Mouse (Mus musculus) mesoderm, embryonic 11.5 days (tissue): ENCODE measurements around the gene Gna13.

Experiments
- DNase-seq: peaks from one replicate; pipeline ENCODE4 v3.0.0-alpha.2; 2012; ENCODE audit warnings: low read depth, low spot score

Gna13 gene

DNA sequence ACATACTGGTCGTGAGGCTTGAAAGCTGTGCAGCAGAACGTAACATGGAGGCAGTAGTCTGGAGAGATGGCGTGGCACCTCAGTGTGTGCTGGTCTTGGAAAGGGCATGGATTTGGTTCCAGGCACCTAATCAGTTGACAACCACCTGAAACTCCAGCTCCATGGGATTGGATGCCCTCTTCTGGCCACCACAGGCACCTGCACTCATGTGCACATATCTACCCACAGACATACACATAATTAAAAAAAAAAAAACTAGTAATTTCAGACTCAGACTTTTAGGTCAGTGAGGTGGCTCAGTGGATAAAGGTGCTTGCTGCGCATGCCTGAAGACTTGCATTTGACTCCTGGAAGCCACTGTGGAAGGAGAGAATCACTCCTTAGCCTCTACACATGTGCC lies 59.6 kb downstream of the Gna13 start:
- DNase-seq, result no peak

DNA sequence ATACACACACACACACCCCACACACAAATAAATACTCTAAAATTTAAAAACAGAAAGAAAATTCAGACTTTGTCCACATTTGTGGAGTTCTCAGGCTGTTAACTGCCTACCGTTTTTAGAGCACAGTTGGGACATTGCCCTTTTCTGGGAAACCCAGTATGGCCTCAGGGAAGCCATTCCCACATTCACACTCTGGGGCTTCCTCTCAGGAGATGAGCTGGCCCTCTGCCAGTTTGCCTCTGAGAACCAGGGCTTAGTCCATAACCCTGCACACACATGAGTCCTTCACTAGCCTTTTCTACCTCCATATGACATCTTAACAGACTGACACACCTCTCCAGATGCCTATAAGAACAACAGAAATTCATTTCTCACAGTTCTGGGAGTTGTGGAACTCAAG lies 60.7 kb downstream of the Gna13 start:
- no peak for DNase-seq

DNA sequence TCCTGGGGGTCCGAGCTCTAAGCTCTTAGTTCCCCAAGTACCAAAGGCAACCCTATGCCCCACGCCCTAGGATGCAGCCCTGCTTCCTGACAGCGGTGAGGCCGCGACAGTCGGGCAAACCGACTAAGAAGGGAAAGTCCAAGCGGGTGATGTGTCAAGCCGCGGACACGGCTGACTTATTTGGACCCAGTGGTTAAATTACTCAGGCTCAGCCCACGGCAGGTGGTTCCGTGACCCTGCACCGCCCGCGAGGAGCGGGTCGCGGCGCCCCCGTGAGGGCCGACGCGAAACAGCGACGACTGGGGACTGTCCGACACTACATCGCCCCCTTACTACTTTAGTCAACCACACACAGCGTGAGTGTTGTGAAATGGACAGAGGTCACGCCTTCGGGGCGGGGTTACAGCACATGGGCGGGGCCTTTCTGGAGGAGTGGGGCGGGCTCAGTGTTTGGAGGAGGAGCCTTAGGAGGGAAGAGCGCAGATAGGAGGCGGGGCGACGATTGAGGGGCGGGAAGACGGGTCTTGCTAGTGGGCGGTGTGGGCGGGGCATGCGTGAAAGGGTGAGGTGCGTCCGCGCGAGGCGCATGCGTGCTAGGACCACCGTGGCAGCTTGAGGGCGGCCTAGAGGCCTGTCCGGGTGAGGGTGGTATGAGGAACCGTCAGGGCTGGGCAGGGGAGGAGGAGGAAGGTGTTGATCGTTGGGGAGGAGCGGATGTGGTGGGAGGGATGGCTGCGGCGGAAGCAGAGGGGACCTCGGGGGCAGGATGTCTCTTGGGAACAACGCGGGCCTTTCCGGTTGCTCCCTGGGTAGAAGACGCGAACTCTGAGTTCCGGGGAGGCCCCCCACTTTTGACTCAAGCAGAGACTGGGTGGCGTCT lies 63.0 kb downstream of the Gna13 start, which contains the start of gene Amz2:
Amz2 (plus strand) TSS at position 555 of the 880 bp plus-strand sequence.
- peak; percentile 100 for DNase-seq

DNA sequence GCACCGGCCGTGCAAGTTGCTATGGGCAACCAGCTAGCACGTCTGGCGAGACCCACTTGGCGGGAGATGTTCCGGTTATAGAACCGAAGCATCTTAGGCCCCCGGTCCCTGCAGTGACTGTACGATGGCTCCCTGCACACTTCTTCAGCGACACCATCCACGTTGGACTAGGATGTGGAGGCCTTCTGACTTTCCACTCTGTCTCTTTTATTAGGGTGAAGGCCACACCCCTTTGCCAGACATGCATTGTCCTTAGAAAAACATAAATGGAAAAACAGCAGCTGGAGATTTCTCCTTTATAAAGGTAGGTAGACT lies 63.6 kb downstream of the Gna13 start:
- no peak for DNase-seq

DNA sequence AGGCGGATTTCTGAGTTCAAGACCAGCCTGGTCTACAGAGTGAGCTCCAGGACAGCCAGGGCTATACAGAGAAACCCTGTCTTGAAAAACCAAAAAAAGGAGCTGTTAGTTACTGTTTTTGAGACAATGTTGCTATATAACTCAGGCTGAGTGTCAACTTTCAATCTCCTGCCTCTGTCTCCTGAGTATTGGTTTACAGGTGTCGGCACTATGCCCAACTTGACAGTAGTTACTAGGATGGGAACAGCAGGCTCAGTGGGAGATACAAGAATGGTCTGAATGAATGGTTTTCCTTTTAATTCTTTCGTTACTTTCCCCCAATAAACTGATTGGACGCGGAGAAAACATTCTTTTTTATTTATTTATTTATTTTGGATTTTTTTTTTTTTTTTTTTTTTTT lies 64.7 kb downstream of the Gna13 start:
- DNase-seq, result no peak

DNA sequence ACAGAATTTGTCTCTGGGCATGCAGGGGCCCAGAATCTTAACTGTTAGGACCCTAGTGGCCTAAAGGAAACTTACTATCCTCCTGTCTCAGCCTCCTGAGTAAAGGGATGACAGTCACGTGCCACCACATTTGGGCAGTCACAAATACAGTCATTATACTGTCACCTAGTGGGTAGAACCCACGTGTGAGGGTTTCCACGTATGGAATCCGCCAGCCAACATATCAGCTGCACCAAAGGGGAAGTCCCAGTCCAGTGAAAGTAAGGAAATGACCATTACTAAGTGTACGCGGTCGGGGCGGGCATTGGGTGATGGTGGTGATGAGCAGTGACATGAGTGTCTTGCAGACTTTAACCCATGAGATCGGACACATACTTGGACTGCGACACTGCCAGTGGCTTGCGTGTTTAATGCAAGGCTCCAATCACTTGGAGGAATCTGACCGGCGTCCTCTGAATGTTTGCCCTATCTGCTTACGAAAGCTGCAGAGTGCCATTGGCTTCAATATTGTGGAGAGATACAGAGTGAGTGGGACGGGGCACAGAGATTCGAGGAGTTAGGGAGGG lies 71.7 kb downstream of the Gna13 start:
- DNase-seq, result no peak

DNA sequence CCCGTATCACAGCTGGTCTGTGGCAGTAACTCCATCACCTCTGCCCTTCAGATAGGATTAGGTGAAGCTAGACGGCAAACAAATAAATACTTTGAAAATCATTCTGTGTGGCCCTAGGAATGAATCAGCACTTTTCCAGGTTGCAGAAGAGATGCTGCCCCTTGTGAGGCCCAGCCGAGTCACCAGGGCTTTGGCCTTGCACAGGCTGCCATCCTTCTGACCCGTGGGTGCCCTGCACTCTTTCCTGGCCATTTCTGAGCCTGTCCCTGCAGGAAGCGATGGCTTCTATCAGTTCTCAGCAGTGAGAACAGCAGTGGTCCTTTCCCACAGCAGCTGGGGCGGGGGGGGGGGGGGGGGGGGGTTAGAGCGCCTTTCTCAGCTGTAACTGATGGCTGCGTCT lies 74.3 kb downstream of the Gna13 start:
- no peak for DNase-seq

DNA sequence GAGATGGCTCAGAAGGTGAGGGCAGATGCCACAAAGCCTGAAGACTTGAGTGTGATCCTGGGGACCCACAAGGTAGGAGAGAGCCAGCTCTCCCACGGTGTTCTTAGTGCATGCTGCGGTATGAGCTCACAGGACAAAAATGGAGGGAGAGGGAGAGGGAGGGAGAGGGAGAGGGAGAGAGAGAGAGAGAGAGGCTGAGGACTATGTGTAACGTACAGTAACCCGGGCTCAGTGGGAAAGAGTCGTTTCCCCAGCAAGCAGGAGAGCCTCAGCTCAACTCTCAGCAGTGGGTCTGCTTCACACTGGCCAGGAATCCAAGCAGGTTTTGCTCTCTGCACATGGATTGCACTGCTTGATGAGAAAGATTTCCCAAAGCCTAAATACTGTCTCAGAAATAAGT lies 76.6 kb downstream of the Gna13 start:
- no peak for DNase-seq

DNA sequence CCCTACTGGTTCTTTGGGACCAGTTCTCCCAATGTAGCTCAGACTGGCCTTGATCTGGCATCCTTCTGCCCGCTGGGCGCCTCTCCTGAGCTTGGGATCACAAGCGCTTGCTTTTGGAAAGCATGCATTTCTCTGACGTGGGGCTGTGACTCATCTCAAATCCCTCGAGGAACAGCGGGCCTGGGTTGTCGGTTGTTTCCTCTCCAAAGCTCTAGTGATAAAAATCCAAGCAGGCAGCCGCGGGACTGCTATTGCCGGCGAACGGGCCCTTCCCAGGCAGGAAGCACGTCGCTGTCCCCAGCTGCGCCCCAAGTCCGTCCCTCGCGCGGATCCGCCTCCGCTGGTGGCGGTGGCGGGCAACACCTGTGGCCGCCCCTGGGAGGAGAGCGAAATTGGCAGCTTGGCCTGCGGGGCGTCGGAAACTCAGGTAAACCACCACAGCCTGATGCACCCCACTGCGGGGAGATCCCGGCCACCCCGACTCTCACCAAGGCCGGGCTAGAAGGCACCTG lies 77.3 kb downstream of the Gna13 start:
- DNase-seq, result peak; percentile 59

DNA sequence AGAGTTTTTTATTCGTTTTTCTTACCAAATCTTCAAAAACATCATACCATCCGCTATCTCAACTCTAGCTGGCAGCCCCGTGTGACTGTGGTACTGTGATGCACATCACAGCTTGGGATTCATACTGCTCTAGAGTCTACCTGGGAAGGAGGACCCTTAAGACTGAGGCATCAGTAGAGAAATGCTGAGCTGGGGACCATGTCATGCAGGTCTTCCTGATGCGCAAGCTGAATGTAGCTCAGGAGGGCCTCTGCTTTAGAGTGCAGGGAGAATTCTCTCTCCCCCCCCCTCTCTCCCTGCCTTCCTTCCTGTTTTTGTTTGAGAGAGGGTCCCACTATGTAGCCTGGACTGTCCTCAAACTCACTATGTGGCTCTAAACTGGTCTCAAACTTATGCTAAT lies 78.0 kb downstream of the Gna13 start:
- no peak for DNase-seq

DNA sequence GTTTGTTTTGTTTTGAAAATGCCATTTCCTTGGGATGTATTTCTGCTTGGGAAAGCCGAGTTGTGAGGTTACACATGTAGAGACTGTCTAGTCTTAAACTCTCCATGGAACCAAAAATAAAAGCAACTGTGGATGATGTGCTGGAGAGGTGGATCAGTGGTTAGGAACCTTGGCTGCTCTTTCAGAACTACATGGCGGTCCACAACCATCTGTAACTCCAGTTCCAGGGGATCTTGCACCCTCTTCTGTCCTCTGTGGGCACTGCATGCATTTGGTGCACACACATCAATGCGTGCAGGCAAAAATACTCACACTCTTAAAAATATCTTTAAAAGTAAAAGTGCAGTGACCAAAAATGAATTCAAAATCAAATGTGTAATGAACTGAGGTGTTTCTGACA lies 78.5 kb downstream of the Gna13 start:
- DNase-seq, result peak; percentile 22

DNA sequence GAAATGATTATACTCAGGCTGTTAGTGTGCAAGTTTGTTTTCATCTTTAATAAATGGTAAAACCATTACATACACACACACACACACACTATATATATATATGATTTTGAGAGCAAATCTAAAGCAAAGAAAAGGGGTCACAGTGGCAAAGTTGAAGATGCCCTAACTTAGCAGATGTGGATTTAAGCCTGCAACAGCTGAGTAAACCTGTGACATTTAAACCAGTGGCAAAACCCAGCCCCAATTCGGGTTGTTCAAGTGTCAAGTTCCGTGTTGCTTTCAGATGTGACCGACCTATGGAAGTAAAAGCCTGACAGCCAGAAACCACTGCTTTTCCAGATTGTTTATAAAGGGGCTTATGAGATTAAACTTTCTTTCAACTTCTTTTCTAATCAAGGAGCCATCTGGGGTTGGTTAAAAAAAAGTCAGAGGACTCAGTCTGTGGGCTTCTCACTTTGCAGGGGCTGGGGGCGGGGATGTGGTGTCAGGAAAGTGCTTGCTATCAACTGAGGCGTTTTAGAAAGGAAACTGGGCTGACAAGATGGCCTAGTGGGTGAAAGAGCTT lies 79.6 kb downstream of the Gna13 start:
- DNase-seq, result no peak

DNA sequence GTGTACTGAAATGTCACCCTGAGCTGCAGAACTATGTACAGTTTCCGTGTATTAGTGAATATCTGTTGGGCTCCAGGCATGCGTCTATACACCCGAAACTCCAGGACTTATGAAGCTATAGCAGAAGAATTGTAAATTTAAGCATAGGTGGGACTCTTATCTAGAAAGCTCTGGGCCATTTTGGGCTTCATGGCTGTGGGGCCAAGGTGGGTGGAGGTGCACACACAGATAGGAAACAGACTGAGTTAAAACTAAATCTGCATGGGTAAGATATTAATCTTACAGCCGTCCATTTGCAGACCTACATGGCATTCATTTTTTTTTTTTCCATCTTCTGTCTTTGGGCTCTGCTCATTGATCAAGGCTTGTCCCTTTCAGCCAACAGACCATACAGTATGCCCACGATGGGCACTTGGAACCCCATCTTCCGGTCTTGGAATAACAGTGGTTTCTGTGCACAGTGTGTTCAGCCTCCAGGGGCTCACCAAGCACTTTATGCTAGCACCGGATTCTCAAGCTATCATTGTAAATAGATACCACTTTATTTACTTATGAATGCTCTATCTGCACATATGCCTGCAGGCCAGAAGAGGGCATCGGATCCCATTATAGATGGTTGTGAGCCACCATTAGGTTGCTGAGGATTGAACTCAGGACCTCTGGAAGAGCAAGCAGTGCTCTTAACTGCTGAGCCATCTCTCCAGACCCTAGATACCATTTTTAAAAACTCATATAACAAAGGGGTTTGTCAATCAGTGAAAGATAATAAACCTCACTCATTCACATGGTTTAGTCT lies 81.0 kb downstream of the Gna13 start:
- DNase-seq, result no peak

DNA sequence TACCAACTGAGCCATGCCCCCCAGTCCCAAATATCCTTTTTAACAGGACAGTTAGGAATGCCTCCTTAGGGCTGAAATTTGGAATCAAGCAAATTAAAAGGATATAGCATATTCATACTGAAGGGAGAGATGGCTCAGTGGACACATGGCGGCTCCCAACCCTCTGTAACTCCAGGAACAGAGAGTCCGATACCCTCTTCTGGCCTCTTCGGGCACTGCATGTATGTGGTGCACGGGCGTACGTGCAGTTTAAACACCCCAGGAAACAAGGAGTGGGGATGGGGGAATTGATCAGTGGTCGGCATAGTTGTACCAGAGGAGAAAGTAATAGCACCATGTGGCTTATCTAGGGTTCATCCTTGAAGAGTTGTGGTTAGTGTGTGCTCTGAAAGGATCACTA lies 82.0 kb downstream of the Gna13 start:
- DNase-seq, result no peak

DNA sequence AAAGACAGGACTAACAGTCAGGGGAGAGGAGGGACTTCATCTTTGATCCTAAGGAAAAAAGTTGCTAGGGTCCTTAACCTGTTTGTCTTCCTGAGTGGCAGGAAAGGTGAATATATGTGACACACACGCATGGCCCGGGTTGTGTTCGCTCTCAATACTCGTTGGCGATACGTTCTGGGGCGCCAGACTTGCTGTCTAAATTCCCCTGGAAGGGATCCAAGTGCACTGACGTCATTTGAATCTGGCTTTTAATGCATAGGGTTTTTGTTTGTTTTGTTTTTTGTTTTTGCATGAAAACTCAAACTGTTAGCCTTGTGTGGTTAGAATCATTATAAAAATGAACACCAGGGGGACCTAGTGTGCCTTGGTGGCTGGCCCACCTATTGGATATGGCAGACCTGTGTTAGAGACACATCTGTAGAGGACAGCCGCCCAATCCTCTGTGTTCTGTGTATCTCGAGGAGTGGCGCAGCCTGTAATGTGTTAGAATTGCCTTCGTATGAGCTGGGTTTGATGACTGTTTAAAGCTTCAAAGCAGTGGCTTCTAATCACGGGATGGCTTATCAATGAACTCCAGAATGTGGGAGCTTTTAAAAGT lies 82.9 kb downstream of the Gna13 start:
- DNase-seq, result peak; percentile 57
